Mouse (Mus musculus) right cerebral cortex, postnatal 4 days (tissue): ENCODE data around the gene Ptpa.

Experiments
- DNase-seq: peaks from one replicate; pipeline ENCODE4 v3.0.0-alpha.2; 2022

Ptpa gene

DNA sequence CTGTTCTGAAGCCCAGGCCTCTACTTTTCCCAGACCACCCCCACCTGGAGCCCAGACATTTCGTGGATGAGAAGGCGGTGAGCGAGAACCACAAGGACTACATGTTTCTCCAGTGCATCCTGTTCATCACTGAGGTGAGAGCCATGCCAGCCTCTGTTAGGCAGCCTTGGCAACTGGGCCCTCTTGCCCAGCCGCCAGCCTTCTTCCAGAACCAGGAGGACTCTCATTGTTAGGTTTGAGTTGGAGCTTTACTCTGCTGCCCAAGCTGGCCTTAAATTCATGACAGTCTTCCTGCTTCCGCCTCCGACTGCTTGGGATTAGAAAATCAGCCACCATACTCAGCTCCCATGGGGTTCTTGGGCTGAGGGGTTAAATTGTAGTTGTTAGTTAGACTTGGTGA is 23.8 kb downstream of the Ptpa start:
- no peak for DNase-seq

DNA sequence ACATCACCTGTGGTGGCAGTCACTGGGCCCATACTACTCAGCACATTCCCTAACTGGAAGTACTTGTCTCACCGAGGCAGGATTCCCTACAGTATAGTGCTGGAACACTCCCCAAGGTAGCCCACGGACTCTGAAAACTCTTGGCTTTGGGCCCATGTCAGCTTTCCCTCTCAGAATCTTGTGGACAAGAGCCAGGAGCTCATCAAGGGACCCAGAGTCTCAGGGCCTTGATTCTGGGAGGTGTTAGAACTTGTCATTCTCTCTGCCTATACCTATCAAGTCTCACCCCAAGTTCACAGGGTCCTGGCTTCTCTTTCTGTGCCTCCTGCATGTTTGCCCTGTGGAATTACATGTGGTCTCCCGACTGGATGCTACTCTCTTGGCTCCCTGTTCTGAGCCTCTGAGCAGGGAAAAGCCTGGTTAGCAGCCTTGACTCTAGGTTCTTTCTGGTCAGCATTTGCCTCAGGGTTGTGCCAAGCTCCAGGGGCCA is 24.4 kb downstream of the Ptpa start:
- DNase-seq = no peak

DNA sequence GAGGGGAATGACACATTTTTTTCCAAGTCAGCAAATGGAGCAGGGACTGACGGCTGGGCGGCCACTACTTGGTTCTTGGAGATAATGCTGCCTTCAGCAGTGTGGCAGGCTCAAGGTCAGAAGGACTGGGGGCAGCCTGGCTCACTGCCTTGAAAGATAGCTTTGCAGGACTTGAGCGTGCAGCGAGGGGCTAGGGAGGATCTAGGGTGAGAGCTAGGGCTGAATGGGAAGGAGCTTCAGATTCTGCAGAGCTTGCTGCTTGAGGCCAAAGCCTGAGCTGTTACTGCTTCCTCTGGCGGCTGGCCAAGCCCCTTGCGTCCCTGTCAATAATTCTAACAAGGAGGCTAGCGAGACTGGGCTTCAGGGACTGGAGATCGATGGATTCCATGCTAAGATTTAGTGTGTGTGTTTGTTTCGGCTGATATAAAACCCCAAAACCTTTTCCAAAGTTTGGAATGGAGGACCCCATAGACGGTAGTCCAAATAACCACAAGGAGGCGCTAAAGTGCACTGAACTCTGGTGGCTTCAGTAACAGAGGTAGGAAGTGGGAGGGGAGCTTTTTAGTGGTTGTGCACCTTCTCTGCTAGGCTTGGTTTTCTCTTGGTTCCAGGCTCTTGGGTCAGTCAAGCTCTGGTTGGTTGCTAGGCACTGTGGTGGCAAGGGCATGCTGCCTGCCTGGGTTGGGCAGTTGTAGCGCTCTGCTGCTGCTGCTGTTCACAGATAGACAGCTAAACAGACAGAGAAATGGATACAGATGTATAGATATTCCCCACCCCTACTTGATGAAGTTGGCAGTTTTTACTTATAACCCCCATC is 25.1 kb downstream of the Ptpa start:
- peak; percentile 63 for DNase-seq

DNA sequence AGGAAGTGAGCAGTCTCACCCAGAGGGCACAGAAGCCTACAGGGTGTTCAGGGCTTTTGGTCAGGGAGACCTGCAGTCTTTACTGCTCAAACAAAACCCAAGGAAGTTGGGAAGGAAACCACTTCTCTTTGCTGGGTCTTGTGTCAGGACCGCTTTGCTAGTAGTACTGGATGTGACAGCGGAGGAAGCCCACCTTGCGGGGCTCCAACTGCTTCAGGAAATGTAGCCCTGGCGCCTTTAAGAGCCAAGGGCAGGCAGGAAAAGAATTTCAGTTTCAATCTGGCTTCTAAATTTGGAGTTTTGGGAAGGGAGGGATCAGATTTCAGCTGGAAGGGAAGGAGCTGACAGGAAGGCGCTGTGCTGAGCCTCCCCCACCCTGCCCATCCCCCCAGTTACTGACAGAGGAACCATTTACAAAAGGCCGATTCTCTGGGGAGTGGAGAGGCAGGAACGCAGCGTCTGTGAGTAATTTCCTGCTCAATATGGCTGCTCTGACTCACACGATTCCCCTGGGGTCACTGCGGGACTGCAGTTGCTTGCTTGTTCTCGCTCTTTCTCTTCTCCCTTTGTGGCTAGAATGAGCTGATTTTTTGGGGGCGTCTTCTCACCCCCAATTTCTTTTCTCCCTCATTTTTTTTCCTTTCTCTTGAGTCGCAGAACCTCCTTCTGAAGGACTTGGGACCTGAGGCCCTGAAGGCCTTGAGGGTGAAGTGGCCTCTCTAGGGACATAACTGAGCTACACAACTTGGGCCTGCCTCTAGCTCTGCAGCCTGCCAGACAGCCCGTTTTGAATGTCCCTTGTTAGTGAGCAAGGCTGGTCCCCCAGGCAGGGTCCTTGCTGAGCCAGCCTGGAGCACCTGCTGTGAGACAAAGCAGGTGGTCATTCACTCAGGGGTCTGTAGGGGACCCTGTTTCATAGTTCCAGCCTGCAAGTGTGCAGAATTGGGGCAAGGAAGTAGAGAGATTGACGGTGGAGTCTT is 26.0 kb downstream of the Ptpa start:
- peak; percentile 78 for DNase-seq

DNA sequence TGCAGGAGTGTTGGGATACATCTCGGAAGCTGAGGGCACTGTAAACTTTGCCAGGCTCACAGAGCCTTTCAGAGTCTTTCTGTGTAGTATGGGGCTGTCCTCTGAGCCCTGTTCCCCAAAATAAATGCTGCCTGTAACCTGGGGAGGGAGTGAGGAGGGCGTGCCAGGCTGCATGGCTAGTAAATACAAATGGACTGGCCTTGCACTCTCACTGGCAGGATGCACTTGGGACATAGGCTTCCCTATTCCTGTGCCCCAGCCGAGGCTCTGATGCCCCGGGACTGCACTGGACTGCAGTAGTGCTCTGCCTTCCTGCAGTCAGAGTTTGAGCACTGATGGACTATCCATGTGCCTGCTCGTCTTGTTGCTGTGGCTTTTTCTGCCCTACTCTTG is 26.7 kb downstream of the Ptpa start:
- DNase-seq = no peak

DNA sequence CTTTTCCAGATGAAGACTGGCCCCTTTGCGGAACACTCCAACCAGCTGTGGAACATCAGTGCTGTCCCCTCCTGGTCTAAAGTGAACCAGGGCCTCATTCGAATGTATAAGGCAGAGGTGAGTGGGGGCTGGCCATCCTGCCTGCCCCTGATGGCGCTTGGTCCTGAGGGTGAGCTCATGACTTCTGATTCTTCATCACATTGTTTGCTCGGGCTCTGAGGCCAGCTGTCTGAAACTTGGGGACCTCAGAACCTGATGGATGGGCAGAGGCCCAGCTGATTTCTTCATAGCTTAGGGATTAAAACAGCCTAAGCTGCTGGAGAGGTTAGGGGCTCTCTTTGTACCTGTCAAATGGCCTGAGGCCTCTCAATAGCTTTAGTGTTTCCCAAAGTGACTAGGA is 27.4 kb downstream of the Ptpa start:
- no peak for DNase-seq

DNA sequence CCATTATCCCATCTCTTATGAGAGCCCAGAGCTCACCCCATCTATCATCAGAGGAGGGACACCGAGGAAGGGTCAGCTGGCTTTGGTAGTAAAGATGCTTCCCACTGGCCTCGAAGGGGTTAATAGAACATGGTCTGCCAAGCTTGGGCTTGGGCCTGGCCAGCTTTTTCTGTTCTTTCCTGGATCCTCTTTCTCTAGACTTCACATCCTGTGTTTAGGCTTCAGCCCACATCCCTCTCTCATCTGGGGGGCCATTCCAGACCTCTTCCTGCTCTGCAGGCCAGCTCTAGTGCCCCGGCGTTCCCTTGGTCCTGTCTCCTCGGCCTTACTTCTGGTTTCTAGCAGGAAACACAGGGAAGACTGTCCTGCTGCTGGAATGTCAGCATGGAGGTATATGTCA is 28.2 kb downstream of the Ptpa start:
- no peak for DNase-seq

DNA sequence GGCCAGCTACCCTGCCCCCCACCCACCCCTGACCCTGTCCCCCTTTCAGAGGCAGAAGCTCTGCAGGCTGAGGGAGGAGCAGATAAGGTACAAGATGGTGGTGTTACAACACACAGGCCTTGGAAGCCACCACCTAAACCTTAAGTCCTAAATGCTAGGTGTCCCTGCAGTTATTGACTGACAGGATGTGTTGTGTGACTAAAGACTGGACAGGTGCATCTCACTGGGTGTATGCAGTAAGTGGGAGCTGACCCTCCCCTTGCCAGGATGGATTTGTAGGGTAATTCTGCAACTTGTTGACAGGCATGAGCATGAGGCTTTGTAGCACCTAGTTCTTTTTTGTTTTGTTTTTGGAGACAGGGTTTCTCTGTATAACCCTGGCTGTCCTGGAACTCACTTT is 28.6 kb downstream of the Ptpa start:
- no peak for DNase-seq

DNA sequence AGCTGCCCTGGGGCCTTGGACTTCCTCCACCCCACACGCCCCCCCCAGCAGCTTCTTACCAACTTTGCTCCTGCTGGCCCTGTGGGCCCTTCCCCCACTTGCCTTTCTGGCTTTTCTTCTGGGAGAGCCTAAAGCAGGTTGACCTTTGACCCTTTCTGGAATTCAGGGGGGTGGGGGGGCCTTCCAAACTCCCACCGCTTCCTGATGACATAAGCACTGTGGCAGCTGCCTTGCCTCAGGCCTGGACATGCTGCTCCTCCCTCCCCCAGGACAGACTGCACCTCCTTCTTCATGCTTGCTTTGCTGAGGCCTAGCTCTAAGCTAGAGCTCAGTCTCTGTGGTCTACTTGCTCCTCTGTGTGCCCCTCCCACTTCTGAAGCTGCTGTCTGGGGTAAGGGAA is 29.5 kb downstream of the Ptpa start:
- no peak for DNase-seq

DNA sequence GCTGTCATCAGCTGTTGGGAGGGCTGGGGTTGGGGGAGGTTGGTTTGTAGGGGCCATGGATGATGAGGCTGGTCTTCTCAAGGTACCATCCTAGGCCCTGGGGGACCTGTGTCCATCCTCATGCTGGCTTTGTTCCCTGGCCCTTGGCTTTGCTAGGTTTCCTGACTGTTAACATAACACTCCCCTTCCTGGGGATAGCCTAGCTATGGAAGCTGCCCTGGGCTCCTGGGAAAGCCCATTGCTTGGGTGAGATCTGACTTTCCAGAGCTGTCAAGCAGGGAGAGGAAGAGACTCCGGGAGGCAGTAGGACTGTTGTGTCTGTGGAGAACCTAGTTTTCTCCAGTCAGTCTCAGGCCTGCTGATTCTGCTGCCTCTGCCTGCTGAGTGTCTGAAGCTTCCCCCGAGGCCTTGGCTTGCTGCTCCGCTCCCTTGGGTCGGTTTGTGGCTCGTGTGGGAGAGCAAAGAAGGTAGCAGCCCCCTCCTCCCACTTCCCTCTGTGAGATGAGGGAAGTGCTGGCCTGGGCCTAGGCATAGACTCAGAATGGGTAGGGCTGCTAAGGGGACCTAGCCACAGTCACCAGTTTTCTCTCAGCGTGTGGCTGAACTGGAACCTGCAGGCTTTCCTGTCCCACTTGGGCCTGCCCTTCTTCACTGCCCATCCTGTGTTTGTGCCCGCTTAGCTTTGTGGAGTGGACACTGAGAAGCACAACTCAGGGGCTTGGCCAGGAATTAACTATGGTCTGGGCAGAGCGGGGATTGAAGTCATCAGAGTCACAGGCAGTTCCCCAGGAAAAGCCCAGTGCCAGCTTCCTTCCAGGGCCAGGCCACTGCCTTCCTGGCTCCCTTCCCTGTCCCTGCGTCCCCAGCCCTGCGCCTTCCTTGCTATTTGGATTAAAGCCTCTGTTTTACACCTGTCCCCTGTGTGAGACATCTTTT is 31.3 kb downstream of the Ptpa start:
- DNase-seq = no peak

DNA sequence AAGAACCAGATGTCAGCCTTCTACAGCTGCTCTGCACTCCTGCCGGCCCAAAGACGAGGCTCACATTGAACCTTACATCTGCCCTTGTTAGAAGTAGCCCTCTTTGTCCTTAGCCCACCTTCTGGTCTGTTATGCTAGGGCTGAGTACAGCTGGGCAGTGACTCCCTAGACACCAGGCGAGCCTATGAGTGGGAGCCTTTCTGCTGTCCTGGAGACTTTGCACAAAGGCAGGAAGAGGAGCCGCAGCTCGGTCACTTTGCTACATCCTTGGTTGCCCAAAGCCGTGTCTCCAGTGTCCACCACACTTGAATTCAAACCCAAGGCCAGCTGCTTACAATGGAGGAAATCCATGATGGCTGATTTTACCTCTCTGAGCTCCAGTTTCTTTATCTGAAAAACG is 32.5 kb downstream of the Ptpa start:
- DNase-seq = no peak

DNA sequence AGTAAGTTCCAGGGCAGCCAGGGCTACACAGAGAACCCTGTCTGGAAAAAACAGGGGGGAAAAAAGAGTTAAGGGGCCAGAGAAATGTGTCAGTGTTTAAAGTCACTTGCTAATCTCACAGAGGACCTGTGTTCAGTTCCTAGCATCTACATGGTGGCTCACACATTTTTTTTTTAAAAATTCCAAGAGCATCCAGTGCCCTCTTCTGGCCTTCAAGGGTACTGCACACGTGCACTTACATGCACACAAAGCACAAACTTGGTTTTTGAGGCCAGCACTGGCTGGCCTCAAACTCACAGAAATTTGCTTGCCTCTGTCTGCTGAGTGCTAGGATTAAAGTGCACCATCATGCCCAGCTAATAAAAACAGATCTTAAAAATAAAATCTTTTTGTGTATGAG is 34.7 kb downstream of the Ptpa start:
- DNase-seq = no peak

DNA sequence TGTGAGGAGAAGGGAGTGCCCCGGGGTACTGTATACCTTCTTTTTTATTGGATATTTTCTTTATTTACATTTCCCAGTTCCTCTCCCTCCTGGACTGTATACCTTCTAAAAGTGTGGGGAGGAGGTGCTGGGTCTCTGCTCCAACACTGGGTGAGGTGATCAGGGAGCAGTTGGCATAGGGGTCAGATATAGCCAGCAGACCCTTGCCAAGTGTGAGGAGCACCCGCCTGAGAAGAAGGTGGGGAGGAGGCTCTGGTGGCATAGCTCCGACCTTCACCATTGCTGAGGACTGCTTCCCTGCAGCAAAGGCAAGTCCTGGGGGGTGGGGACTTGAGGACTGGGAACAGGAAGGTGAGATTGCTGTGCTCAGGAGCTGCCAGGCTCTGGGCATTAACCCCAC is 35.7 kb downstream of the Ptpa start:
- no peak for DNase-seq

DNA sequence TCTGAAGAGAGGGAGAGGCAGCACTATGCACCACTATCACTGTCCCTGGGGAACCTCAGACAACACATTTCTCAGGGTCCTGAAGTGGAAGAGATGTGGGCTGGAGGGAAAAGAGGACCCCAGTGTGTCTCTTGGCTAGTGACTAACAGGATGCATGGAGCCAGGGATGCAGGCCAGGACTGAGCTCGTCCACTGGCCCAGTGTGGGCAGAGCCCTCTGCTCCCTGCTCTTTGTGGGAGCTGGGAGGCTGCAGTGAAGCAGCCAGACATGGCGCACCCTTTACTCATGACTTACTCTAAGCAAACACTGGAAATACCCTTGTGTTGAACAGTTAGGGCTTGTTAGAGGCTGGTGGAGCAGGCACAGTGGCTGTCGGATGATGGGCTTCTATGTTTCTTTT is 37.7 kb downstream of the Ptpa start:
- DNase-seq = no peak

DNA sequence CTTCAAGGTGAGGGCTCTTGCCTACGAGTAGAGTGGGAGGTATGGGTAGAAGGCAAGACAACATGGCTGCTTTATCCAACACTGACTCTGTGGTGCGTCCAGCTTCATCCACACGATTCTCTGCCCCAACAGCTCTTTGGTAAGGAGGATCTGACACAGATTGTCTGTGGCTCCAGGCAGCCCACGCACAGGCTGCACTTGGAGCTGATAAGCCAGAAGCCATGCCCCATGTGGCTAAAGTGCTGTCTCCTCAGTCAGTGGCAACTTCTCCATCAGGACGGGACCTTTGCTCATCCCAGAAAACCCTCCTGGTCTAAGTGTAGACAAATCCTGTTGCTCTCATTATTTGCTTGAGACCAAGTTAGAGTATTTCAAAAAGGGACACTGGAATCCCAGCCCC is 38.7 kb downstream of the Ptpa start:
- DNase-seq = no peak

DNA sequence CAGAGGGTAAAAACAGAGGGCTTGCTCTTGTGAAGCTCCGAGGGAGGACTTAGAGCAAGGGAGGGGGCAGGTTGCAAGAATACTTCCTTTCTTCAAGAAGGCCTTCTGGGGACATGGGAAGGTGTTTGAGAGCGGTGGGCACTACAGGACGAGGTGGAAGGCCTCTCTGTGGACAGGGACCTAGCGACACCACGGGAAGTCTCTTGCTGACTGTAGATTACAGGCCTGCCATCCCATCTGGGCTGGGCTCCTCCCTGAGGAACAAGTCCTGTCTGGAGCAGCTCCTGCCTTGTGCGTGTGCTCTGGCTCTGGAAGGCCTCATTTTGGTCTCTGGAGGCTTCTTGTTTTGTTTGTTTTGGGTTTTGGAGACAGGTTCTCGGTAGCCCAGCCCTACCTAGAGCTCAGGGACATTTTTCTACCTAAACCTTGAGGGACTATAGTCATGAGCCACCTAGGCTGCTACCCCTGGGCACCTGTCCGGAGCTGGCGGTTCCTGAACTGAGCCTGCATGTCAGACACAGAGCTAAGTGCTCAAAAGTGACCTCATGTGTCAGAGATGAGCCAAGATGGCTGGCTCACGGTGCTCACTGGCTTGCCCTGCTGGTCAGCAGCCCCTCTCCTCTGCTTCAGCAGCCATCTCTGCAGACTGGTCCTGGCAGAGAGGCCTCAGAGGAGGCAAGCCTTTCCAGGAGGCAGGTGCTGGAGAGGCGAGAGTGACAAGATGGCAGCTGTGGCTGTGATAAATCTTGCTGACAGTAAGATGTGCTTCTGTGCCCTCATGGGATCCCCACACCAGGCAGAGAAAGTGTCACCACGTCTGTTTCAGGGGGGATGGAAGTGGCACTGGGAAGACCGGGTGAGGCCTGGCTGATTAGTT is 40.5 kb downstream of the Ptpa start:
- no peak for DNase-seq

DNA sequence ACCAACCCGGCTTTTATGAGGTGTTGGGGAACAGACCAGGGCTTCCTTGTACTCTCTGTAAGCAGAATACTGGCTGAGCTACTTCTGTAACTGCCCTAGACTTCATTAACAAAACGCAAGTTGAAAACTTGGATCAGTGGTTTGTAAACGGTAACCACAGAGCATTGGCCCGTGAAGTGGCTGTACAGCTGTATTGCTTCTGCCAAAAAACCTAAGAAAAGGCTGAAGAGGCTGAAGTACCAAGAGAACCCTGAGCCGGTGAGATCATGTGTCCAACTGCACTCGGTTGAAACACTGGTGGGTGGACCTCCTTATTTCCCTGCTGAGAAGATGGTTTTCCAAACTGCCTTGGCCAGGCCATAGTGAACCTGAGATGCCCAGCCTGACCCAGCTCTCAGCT is 42.5 kb downstream of the Ptpa start:
- no peak for DNase-seq

DNA sequence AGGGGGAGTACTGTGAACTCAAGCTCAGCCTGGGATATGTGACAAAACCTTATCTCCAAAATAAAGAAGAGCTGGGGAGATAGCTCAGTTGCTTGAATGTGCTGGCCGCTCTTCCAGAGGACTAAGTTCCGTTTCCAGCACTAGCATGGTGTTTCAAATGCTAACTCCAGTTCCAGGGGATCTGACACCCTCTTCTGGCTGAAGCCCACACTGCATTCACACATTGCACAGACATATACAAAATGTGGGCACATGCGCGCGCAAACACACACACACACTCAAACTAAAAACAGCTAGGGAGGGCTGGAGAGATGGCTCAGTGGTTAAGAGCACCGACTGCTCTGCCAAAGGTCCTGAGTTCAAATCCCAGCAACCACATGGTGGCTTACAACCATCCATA is 43.4 kb downstream of the Ptpa start:
- no peak for DNase-seq

DNA sequence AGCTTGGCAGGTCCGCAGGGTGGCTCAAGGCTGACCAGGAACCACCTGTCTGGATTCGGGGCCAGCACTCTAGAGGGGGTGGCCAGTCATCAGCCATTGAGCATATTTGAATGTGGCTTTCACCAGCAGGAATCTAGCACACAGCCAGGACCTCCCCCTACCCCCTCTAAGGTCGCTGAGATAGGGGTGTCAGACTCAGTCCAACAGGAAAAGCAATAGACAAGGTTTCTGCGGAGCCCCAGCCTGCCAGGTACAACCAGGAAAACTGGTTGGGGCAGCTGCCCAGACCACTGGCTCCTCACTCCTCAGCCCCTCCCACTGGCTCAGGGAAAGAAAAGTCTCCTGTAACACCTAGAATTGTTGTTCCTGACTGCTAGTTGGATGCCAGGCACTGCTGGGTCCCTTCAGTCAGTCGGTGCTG is 47.5 kb downstream of the Ptpa start:
- no peak for DNase-seq

DNA sequence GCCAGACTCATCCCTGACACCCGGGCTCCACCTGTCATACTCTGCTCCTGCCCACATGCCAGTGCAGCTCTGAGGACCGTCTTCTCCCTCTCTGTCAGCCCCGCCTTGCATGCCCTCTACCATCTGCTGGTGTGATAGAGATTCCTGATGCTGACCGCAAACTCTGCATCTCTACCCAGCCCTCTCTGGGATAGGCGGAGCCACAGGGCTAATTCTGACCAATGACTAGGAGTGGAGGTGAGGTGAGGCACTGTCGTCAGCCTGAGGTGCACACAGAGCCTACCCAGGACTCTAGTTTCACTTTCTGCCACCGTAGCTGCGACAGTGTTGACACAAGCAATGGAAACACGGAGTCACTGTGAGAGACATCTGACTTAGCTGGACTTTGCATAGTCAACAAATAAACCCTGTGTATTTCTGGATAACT is 48.1 kb downstream of the Ptpa start:
- no peak for DNase-seq

DNA sequence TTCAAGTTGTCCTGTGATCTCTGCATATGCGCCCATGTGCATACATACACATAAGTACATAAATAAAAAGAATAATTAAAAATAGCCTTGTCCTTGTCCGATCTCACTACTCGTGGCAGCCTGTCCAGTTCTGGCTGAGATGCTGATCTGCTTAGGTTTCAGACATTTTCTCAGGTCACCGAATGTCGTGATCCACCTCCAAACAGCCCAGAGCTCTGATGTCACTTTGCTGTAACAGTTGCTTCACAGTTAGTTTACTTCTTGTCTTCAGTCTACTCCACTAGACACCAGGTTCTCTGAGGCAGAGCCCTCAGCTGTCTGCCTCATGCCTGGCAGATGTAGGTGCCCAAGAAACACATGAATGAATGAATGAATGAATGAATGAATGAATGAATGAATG is 48.6 kb downstream of the Ptpa start:
- DNase-seq = no peak

DNA sequence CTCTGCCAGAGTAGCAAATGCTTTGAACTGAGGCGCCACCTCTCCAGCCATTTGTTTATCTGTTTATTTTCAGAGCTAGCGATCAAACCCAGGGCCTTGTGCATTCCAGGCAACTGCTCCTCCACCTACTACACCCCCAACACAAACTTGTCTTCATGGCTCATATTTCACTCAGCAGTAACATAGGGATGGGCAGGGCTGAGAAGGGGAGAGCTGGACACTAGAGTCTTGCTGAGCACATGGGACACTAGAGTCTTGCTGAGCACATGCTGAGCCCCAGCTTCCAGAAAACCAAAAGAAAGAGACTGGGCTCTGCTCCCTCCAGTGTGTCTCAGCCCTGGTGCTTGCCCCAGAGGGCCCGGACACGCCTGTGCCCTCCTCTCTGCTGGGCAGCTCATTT is 50.9 kb downstream of the Ptpa start:
- no peak for DNase-seq
